Mouse (Mus musculus): ENCODE measurements around the gene Rsrc1.

DNA sequence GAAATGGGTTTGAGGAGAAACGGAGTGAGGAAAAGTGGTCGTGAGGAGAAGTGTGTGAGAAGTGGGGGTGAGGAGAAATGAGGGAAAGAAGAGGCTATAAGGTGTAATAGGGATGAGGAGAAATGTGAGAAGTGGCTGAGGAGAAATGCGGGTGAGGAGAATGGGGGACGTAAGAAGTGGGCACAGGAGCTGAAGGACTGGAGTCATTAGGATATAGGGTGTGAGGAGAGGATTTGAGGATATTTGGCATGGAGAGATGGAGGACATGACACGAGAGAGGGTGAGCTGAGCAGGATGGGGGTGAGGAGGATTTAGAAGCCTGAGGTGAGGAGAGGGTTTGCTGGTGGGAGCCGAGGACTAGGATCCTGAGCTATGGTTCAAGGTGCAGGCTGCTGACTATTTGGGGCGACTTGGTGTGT, 393.2 kb downstream of the Rsrc1 start:
- TF ChIP-seq CTCF (IDR thresholded peaks at IDR 0.05; ENCODE audit: extremely low read depth, insufficient read length, insufficient replicate concordance, low read depth, low read length) (no peak), POLR2A (IDR thresholded peaks at IDR 0.05; ENCODE audit: low read depth, low read length) (no peak)

Data from small intestine, adult 2 months (tissue).